Mouse (Mus musculus): ENCODE results near the gene Arhgap30. TPM values are rescaled to one million over a fixed set of nuclear protein-coding genes. Genes with fewer than 3 reads are reported as not detected.

The Arhgap30 gene
- 0.78 and 0.92 TPM in 2 replicates for polyA plus RNA-seq (2015; fragmentation: Nextera tagmentation; extraction: Ambion mirVana)

DNA sequence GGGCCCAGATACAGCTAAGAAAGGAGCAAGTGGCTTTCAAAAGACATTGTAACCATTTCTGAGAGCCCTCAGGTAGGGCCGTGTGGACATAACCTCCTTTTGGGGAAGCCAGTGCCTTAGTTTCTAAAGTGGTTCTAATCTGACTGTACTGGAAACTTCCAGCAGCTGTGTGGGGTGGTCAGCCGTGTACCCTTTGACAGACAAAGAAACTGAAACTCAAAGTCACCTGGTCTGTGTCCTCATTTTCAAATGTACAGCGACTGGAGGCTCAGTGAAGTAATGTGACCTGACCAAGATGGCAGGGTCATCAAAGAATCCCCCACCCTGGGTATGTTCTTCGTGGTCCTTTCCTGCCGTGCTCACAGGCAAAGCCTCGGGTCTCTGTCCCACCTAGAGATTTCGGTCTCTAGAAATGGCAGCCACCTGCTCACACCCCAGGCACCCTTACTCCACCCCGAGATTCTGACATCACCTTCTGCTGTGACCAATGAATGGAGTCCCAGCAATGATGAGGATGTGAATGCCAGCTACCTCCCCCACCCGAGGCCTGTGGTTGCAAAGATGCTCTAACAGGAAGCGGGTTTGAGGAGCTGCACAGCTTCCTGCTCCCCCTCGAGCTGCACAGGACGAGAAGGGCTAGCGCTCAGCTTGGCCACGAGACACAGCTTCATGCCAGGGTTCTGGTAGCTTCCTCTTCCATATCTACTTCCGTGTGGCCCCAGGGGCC is at the start of gene Arhgap30:
Arhgap30 (plus strand) TSS at position 579 of the 727 bp plus-strand sequence.
- no peaks in the 10 kb centered on the region for H3K36me3 ChIP-seq
- peaks cover 15% of the 10 kb centered on the region for H3K27me3 ChIP-seq (replicated peaks)
- no peak within 1 kb of the TSS for H3K4me2 ChIP-seq
- no peaks in the 10 kb centered on the region for H3K9me3 ChIP-seq
- H3K27ac ChIP-seq (replicated peaks) = no peak within 1 kb of the TSS
- no peak within 1 kb of the TSS for H3K9ac ChIP-seq
- WGBS = 64% methylated on average over 15 of the region's 15 CpGs
- H3K4me1 ChIP-seq = no peaks in the 10 kb centered on the region
- no peak for ATAC-seq (ENCODE audit: extremely low read depth, insufficient number of reproducible peaks, low FRiP score, low TSS enrichment)
- H3K4me3 ChIP-seq = 0 out of 2 replicates have a peak within 1 kb of the TSS, but pooled peaks have one; percentile 6

DNA sequence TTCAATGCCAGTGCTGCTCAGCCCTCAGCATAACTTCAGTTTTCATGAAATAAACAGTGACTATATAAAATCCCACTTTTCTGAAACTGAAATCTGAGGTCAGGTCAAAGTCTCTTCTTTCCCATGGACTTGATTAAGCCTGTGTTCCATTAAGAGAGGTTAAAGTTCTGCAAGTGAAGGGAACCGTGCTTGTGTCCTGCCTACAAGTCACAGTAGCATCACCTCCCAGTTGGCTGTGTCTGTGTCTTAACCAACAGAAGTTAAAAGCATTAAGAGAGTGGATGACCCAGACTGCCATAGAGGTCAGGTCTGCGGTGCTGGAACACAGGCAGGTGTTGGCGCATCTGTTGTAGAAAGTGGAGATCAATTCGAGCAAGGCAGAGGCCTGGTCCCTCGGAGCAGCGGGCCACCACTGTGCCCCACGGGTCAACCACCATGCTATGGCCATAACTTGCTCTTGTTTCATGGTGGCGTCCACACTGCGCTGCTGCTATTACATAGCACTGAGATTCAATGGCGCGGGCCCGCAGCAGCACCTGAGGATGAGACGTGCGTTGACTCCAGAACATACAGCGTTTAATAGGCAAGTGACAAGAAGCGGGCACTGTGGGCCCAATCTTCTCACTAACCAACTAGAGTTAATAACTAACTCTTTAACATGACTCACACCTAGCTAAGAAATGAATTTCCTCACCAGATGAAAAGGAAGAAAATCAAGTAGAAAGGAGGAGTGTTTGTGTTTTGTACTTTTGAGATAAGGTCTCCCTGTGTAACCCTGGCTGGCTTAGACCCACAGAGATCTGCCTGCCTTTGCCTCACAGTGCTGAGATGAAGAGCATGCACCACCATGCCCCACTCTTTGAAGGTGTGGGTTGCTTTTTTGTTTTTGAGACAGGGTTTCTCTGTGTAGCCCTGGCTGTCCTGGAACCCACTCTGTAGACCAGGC is 46.2 kb upstream of the Arhgap30 start:
- H3K9ac ChIP-seq = no peak overlapping the region
- WGBS = 91% methylated on average over 16 of the region's 16 CpGs
- H3K27ac ChIP-seq (replicated peaks) = no peak overlapping the region
- H3K36me3 ChIP-seq = peaks cover 67% of the 10 kb centered on the region
- no peak overlapping the region for H3K4me2 ChIP-seq
- no peaks in the 10 kb centered on the region for H3K27me3 ChIP-seq (replicated peaks)
- peaks cover 26% of the 10 kb centered on the region for H3K4me1 ChIP-seq
- peaks cover 6% of the 10 kb centered on the region; the same call in 1 of the 2 replicates for H3K9me3 ChIP-seq
- H3K4me3 ChIP-seq = no peak overlapping the region
- ATAC-seq (ENCODE audit: extremely low read depth, insufficient number of reproducible peaks, low FRiP score, low TSS enrichment) = no peak

GRCm38 (mm10) chr1:171343922-171344677 is 44.7 kb upstream of the Arhgap30 start:
- H3K27me3 ChIP-seq (replicated peaks) = no peaks in the 10 kb centered on the region
- H3K4me1 ChIP-seq = peaks cover 35% of the 10 kb centered on the region
- 77% methylated on average over 8 of the region's 9 CpGs for WGBS
- H3K9me3 ChIP-seq = peaks cover 6% of the 10 kb centered on the region; the same call in 1 of the 2 replicates
- ATAC-seq (ENCODE audit: extremely low read depth, insufficient number of reproducible peaks, low FRiP score, low TSS enrichment) = peak; percentile 17; the same call in 1 of the 2 replicates
- no peak overlapping the region for H3K9ac ChIP-seq
- no peak overlapping the region for H3K27ac ChIP-seq (replicated peaks)
- peak overlapping the region; percentile 88 for H3K4me2 ChIP-seq
- peak overlapping the region; percentile 95; the same call in 1 of the 2 replicates for H3K4me3 ChIP-seq
- H3K36me3 ChIP-seq = peaks cover 55% of the 10 kb centered on the region

DNA sequence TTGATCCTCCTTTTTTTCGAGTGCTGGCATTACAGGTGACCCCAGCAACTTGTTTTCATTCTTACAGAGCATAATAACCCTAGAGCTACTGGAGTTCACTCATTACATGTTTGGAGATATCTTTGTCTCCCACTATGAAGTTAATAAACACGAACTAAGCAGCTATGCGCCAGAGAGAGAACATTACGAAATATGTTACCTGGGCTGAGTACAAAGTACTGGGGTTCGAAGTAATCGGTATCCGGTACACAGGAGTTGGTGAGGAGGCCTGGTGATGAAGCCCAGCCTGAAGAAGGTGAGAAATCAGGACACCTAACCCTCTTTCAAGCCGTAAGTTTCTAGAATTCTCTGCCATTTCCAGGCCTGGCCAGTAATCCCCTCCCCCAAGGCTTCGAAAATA is 44.0 kb upstream of the Arhgap30 start:
- no peak for ATAC-seq (ENCODE audit: extremely low read depth, insufficient number of reproducible peaks, low FRiP score, low TSS enrichment)
- 69% methylated on average over 9 of the region's 9 CpGs for WGBS
- Histone ChIP-seq H3K27me3 (replicated peaks) (no peaks in the 10 kb centered on the region), H3K9me3 (peaks cover 6% of the 10 kb centered on the region; the same call in 1 of the 2 replicates), H3K9ac (peak overlapping the region; percentile 95), H3K4me2 (peak overlapping the region; percentile 88), H3K36me3 (peaks cover 52% of the 10 kb centered on the region), H3K27ac (replicated peaks) (peak overlapping the region; percentile 80; the same call in 1 of the 2 replicates), H3K4me1 (peaks cover 35% of the 10 kb centered on the region), H3K4me3 (peak overlapping the region; percentile 95)

GRCm38 (mm10) chr1:171345225-171346094 is 43.3 kb upstream of the Arhgap30 start, which contains the start of the genes Nit1 and Pfdn2:
Nit1 (minus strand) TSS chr1:171345646.
Pfdn2 (plus strand) TSS chr1:171345670.
- no peaks in the 10 kb centered on the region for H3K27me3 ChIP-seq (replicated peaks)
- H3K36me3 ChIP-seq = peaks cover 44% of the 10 kb centered on the region
- 1% methylated on average over 53 of the region's 53 CpGs for WGBS
- H3K27ac ChIP-seq (replicated peaks) = peak within 1 kb of the TSS; percentile 80
- ATAC-seq (ENCODE audit: extremely low read depth, insufficient number of reproducible peaks, low FRiP score, low TSS enrichment) = peak; percentile 88
- H3K4me1 ChIP-seq = peaks cover 35% of the 10 kb centered on the region
- H3K9ac ChIP-seq = peak within 1 kb of the TSS; percentile 95
- H3K9me3 ChIP-seq = peaks cover 6% of the 10 kb centered on the region; the same call in 1 of the 2 replicates
- peak within 1 kb of the TSS; percentile 95 for H3K4me3 ChIP-seq
- peak within 1 kb of the TSS; percentile 88 for H3K4me2 ChIP-seq

GRCm38 (mm10) chr1:171346095-171346450 is 42.7 kb upstream of the Arhgap30 start:
- Histone ChIP-seq H3K4me2 (peak overlapping the region; percentile 88), H3K9ac (peak overlapping the region; percentile 95), H3K4me3 (peak overlapping the region; percentile 95), H3K9me3 (peaks cover 6% of the 10 kb centered on the region; the same call in 1 of the 2 replicates), H3K27me3 (replicated peaks) (no peaks in the 10 kb centered on the region), H3K4me1 (peaks cover 35% of the 10 kb centered on the region), H3K27ac (replicated peaks) (peak overlapping the region; percentile 80), H3K36me3 (peaks cover 38% of the 10 kb centered on the region)
- ATAC-seq (ENCODE audit: extremely low read depth, insufficient number of reproducible peaks, low FRiP score, low TSS enrichment) = no peak
- WGBS = 1% methylated on average over 14 of the region's 14 CpGs

DNA sequence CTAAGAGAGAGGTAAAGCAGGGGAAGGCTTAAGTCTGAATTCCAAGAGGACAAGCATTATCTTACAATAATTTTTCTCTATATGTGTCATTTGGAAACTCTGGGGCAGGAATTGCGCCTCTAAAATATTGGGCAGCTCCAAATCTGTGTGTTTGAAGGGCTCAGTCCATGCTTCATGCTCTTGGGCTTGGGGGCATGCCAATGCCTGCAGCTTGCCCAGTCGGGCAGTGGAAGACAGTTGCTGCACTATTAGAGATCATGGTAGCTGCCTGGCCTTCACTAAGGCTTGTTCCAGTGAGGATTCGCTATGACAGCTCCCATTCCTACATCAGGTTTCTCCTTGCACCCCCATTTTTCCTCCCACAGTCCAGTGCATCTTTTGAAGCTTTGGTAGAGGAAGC is 40.1 kb upstream of the Arhgap30 start:
- H3K9me3 ChIP-seq = peaks cover 6% of the 10 kb centered on the region; the same call in 1 of the 2 replicates
- no peak overlapping the region for H3K4me2 ChIP-seq
- no peak for ATAC-seq (ENCODE audit: extremely low read depth, insufficient number of reproducible peaks, low FRiP score, low TSS enrichment)
- no peaks in the 10 kb centered on the region for H3K27me3 ChIP-seq (replicated peaks)
- 87% methylated on average over 3 of the region's 3 CpGs for WGBS
- no peak overlapping the region for H3K27ac ChIP-seq (replicated peaks)
- peaks cover 12% of the 10 kb centered on the region for H3K36me3 ChIP-seq
- H3K9ac ChIP-seq = no peak overlapping the region
- no peak overlapping the region for H3K4me3 ChIP-seq
- H3K4me1 ChIP-seq = peaks cover 35% of the 10 kb centered on the region

GRCm38 (mm10) chr1:171349210-171349609 is 39.5 kb upstream of the Arhgap30 start:
- Histone ChIP-seq H3K27ac (replicated peaks) (no peak overlapping the region), H3K4me1 (peaks cover 30% of the 10 kb centered on the region), H3K4me2 (no peak overlapping the region), H3K9me3 (peaks cover 6% of the 10 kb centered on the region; the same call in 1 of the 2 replicates), H3K27me3 (replicated peaks) (no peaks in the 10 kb centered on the region), H3K4me3 (no peak overlapping the region), H3K9ac (no peak overlapping the region), H3K36me3 (peaks cover 10% of the 10 kb centered on the region; the same call in 1 of the 2 replicates)
- WGBS = 86% methylated on average over 2 of the region's 2 CpGs
- ATAC-seq (ENCODE audit: extremely low read depth, insufficient number of reproducible peaks, low FRiP score, low TSS enrichment) = no peak

- H3K4me3 ChIP-seq = no peak overlapping the region
- peaks cover 34% of the 10 kb centered on the region for H3K36me3 ChIP-seq
- no peaks in the 10 kb centered on the region for H3K27me3 ChIP-seq (replicated peaks)
- no peak overlapping the region for H3K9ac ChIP-seq
- WGBS = 82% methylated on average over 5 of the region's 5 CpGs
- no peak for ATAC-seq (ENCODE audit: extremely low read depth, insufficient number of reproducible peaks, low FRiP score, low TSS enrichment)
- H3K4me2 ChIP-seq = no peak overlapping the region
- peaks cover 8% of the 10 kb centered on the region for H3K4me1 ChIP-seq
- 0 out of 2 replicates have a peak, but pooled peaks cover 3% of the 10 kb centered on the region for H3K9me3 ChIP-seq
- no peak overlapping the region for H3K27ac ChIP-seq (replicated peaks)
Measured at GRCm38 (mm10) chr1:171355812-171356340, 32.9 kb upstream of the Arhgap30 start.

DNA sequence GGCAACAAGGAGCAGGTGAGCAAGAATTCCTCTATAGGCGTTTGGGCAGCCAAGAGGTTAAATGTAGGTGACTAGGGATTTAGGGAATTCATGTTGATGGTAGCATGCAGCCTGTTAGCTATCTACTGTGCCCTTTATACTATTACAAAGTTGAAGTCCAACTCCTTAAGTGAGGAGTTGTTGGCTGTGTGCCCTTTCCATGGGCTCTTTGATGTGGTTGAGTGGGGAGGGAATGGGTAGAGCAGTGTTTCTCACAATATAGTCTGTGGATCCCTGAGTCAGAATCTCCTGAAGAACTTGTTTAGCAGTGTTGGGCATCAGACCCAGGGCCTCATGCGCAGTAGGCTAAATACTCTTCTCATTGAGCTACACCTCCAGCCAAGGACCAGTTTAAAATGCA is 31.9 kb upstream of the Arhgap30 start:
- no peak for ATAC-seq (ENCODE audit: extremely low read depth, insufficient number of reproducible peaks, low FRiP score, low TSS enrichment)
- Histone ChIP-seq H3K9ac (no peak overlapping the region), H3K36me3 (peaks cover 34% of the 10 kb centered on the region), H3K9me3 (0 out of 2 replicates have a peak, but pooled peaks cover 3% of the 10 kb centered on the region), H3K27me3 (replicated peaks) (no peaks in the 10 kb centered on the region), H3K4me3 (no peak overlapping the region), H3K27ac (replicated peaks) (no peak overlapping the region), H3K4me1 (peaks cover 14% of the 10 kb centered on the region), H3K4me2 (no peak overlapping the region)
- WGBS = 82% methylated on average over 2 of the region's 2 CpGs
